Mouse (Mus musculus) hindbrain, embryonic 15.5 days (tissue): ENCODE results near the gene Lmo3. TPM values are rescaled to one million over a fixed set of nuclear protein-coding genes. Genes with fewer than 3 reads are reported as not detected.
A peak's percentile ranks its signal among the peaks of the same experiment; 100 is the strongest.

ENCODE experiments used
- ATAC-seq: fragments of 200-750 bp; cut with Nextera tagmentation; 2 replicates; pipeline ENCODE4 v1.8.0; 2017; ENCODE audit warnings: low read depth, moderate number of reproducible peaks, moderate TSS enrichment; ENCODE audit not compliant: low FRiP score
- H3K27ac ChIP-seq: fragments of 300-500 bp; sonication (generic); replicated peaks from 2 replicates; pipeline ENCODE4 v1.5.1; 2015; ENCODE audit warnings: mild to moderate bottlenecking, inconsistent platforms
- H3K27me3 ChIP-seq: fragments of 300-500 bp; sonication (generic); 2 replicates; pipeline ENCODE4 v1.6.1; 2015; ENCODE audit warnings: control low read depth, inconsistent platforms
- H3K36me3 ChIP-seq: fragments of 300-500 bp; sonication (generic); 2 replicates; pipeline ENCODE4 v1.6.1; 2015; ENCODE audit warnings: control low read depth, inconsistent platforms
- H3K4me1 ChIP-seq: fragments of 300-500 bp; sonication (generic); replicated peaks from 2 replicates; pipeline ENCODE4 v1.6.1; 2015; ENCODE audit warnings: control low read depth, inconsistent platforms
- H3K4me2 ChIP-seq: fragments of 300-500 bp; sonication (generic); 2 replicates; pipeline ENCODE4 v1.6.1; 2015; ENCODE audit warnings: moderate library complexity, mild to moderate bottlenecking, inconsistent platforms
- H3K4me3 ChIP-seq: fragments of 300-500 bp; sonication (generic); 2 replicates; pipeline ENCODE4 v1.5.1; 2015; ENCODE audit warnings: mild to moderate bottlenecking, inconsistent platforms
- H3K9ac ChIP-seq: fragments of 300-500 bp; sonication (generic); 2 replicates; pipeline ENCODE4 v1.6.1; 2015; ENCODE audit warnings: inconsistent platforms
- H3K9me3 ChIP-seq: fragments of 300-500 bp; sonication (generic); 2 replicates; pipeline ENCODE4 v1.6.1; 2016; ENCODE audit warnings: control low read depth, inconsistent platforms
- WGBS: fragments of 180-500 bp; shearing (Covaris S2); methylation state at CpG from one replicate; pipeline ENCODE4 v1.1.7; 2015; 5-methylcytosine and 5-hydroxymethylcytosine counted together
- polyA plus RNA-seq: library from polyadenylated mRNA; unstranded; fragments of >200 nt; fragmentation: Nextera tagmentation; extraction: Ambion mirVana; gene quantifications from 2 replicates; pipeline ENCODE4 v1.2.1, GENCODE M21; 2015

Gene Lmo3
- polyA plus RNA-seq, 1 experiment from 2014 or later: 78.1 TPM

- Histone ChIP-seq H3K9me3 (no peaks in the 10 kb centered on the region), H3K4me2 (no peak overlapping the region), H3K36me3 (no peaks in the 10 kb centered on the region), H3K27ac (no peak overlapping the region), H3K4me3 (no peak overlapping the region), H3K4me1 (no peaks in the 10 kb centered on the region), H3K9ac (no peak overlapping the region), H3K27me3 (no peaks in the 10 kb centered on the region)
- WGBS: 94% methylated on average over 1 of the region's 1 CpGs
- ATAC-seq: no peak
These were observed 77.8 kb downstream of the Lmo3 start for GRCm38 (mm10) chr6:138503946-138504345.

GRCm38 (mm10) chr6:138482834-138483233 lies 98.9 kb downstream of the Lmo3 start:
- ATAC-seq: no peak
- Histone ChIP-seq H3K36me3 (no peaks in the 10 kb centered on the region), H3K4me3 (no peak overlapping the region), H3K9me3 (no peaks in the 10 kb centered on the region), H3K27me3 (no peaks in the 10 kb centered on the region), H3K4me1 (no peaks in the 10 kb centered on the region), H3K27ac (no peak overlapping the region), H3K9ac (no peak overlapping the region), H3K4me2 (no peak overlapping the region)
- 73% methylated on average over 3 of the region's 3 CpGs for WGBS

GRCm38 (mm10) chr6:138477611-138478010 lies 104.2 kb downstream of the Lmo3 start:
- Histone ChIP-seq H3K4me2 (no peak overlapping the region), H3K9ac (no peak overlapping the region), H3K4me3 (no peak overlapping the region), H3K27me3 (no peaks in the 10 kb centered on the region), H3K36me3 (no peaks in the 10 kb centered on the region), H3K27ac (no peak overlapping the region), H3K4me1 (no peaks in the 10 kb centered on the region), H3K9me3 (no peaks in the 10 kb centered on the region)
- 19% methylated on average over 5 of the region's 5 CpGs for WGBS
- ATAC-seq: no peak

- Histone ChIP-seq H3K27ac (no peak overlapping the region), H3K4me3 (no peak overlapping the region), H3K9ac (no peak overlapping the region), H3K36me3 (no peaks in the 10 kb centered on the region), H3K4me2 (no peak overlapping the region), H3K9me3 (no peaks in the 10 kb centered on the region), H3K27me3 (no peaks in the 10 kb centered on the region), H3K4me1 (no peaks in the 10 kb centered on the region)
- WGBS: 87% methylated on average over 4 of the region's 4 CpGs
- ATAC-seq: no peak
These were observed 112.6 kb downstream of the Lmo3 start for GRCm38 (mm10) chr6:138469204-138469603.

- H3K27ac ChIP-seq: no peak overlapping the region
- no peak overlapping the region for H3K4me2 ChIP-seq
- H3K36me3 ChIP-seq: no peaks in the 10 kb centered on the region
- no peak for ATAC-seq
- no peaks in the 10 kb centered on the region for H3K9me3 ChIP-seq
- no peaks in the 10 kb centered on the region for H3K4me1 ChIP-seq
- no peak overlapping the region for H3K4me3 ChIP-seq
- no peak overlapping the region for H3K9ac ChIP-seq
- H3K27me3 ChIP-seq: no peaks in the 10 kb centered on the region
- 22% methylated on average over 3 of the region's 3 CpGs for WGBS
These were observed 137.2 kb downstream of the Lmo3 start for GRCm38 (mm10) chr6:138444515-138445048.

- Histone ChIP-seq H3K4me3 (no peak overlapping the region), H3K9me3 (no peaks in the 10 kb centered on the region), H3K36me3 (no peaks in the 10 kb centered on the region), H3K27ac (no peak overlapping the region), H3K9ac (no peak overlapping the region), H3K4me1 (no peaks in the 10 kb centered on the region), H3K27me3 (no peaks in the 10 kb centered on the region), H3K4me2 (no peak overlapping the region)
- WGBS: 77% methylated on average over 3 of the region's 3 CpGs
- ATAC-seq: no peak
These were observed 144.4 kb downstream of the Lmo3 start for GRCm38 (mm10) chr6:138437351-138437750.

- WGBS: 61% methylated on average over 3 of the region's 3 CpGs
- ATAC-seq: no peak
- Histone ChIP-seq H3K4me1 (no peaks in the 10 kb centered on the region), H3K4me3 (no peak overlapping the region), H3K9ac (no peak overlapping the region), H3K4me2 (no peak overlapping the region), H3K36me3 (no peaks in the 10 kb centered on the region), H3K9me3 (no peaks in the 10 kb centered on the region), H3K27me3 (no peaks in the 10 kb centered on the region), H3K27ac (no peak overlapping the region)
These were observed 145.0 kb downstream of the Lmo3 start for GRCm38 (mm10) chr6:138436813-138437212.

GRCm38 (mm10) chr6:138427394-138427793 lies 154.4 kb downstream of the Lmo3 start:
- Histone ChIP-seq H3K4me1 (peaks cover 27% of the 10 kb centered on the region), H3K4me2 (no peak overlapping the region), H3K9ac (no peak overlapping the region), H3K4me3 (no peak overlapping the region), H3K27ac (no peak overlapping the region), H3K36me3 (no peaks in the 10 kb centered on the region), H3K27me3 (no peaks in the 10 kb centered on the region), H3K9me3 (no peaks in the 10 kb centered on the region)
- no peak for ATAC-seq
- 14% methylated on average over 6 of the region's 6 CpGs for whole genome bisulfite sequencing

- Histone ChIP-seq H3K4me2 (no peak overlapping the region), H3K4me3 (no peak overlapping the region), H3K27ac (no peak overlapping the region), H3K9me3 (no peaks in the 10 kb centered on the region), H3K27me3 (no peaks in the 10 kb centered on the region), H3K9ac (no peak overlapping the region), H3K36me3 (no peaks in the 10 kb centered on the region), H3K4me1 (peaks cover 29% of the 10 kb centered on the region)
- ATAC-seq: no peak
- 34% methylated on average over 3 of the region's 3 CpGs for WGBS
These were observed 154.9 kb downstream of the Lmo3 start for GRCm38 (mm10) chr6:138426894-138427293.

GRCm38 (mm10) chr6:138424514-138425225 lies 157.1 kb downstream of the Lmo3 start:
- peak overlapping the region; percentile 30 for H3K4me2 ChIP-seq
- no peaks in the 10 kb centered on the region for H3K36me3 ChIP-seq
- no peak for ATAC-seq
- H3K9me3 ChIP-seq: no peaks in the 10 kb centered on the region
- H3K4me3 ChIP-seq: peak overlapping the region; percentile 3; the same call in 1 of the 2 replicates
- H3K9ac ChIP-seq: no peak overlapping the region
- no peaks in the 10 kb centered on the region for H3K27me3 ChIP-seq
- H3K4me1 ChIP-seq: peaks cover 48% of the 10 kb centered on the region
- H3K27ac ChIP-seq: no peak overlapping the region
- WGBS: 63% methylated on average over 9 of the region's 9 CpGs

GRCm38 (mm10) chr6:138422671-138423321 lies 159.0 kb downstream of the Lmo3 start:
- peak; percentile 43 for ATAC-seq
- Histone ChIP-seq H3K9me3 (no peaks in the 10 kb centered on the region), H3K4me2 (peak overlapping the region; percentile 78), H3K27me3 (no peaks in the 10 kb centered on the region), H3K4me1 (peaks cover 56% of the 10 kb centered on the region), H3K4me3 (peak overlapping the region; percentile 46), H3K36me3 (no peaks in the 10 kb centered on the region), H3K9ac (peak overlapping the region; percentile 37), H3K27ac (peak overlapping the region; percentile 82)
- WGBS: under 1% methylated on average over 16 of the region's 16 CpGs

GRCm38 (mm10) chr6:138421931-138422531 lies 159.7 kb downstream of the Lmo3 start:
- Histone ChIP-seq H3K36me3 (no peaks in the 10 kb centered on the region), H3K4me1 (peaks cover 54% of the 10 kb centered on the region)

More at GRCm38 (mm10) chr6:138421931-138422531, 159.7 kb downstream of the Lmo3 start:
- no peaks in the 10 kb centered on the region for H3K9me3 ChIP-seq
- ATAC-seq: no peak
- H3K27me3 ChIP-seq: no peaks in the 10 kb centered on the region
- peak overlapping the region; percentile 37 for H3K9ac ChIP-seq
- under 1% methylated on average over 24 of the region's 24 CpGs for WGBS
- H3K4me2 ChIP-seq: peak overlapping the region; percentile 78
- peak overlapping the region; percentile 46 for H3K4me3 ChIP-seq
- H3K27ac ChIP-seq: peak overlapping the region; percentile 82
